Mouse (Mus musculus): ENCODE measurements around the gene Rplp2.

- TF ChIP-seq POLR2A (IDR thresholded peaks at IDR 0.05; ENCODE audit: insufficient read depth, low read depth, low read length) (no peak), CTCF (IDR thresholded peaks at IDR 0.05) (no peak), EP300 (IDR thresholded peaks at IDR 0.05; ENCODE audit: insufficient read depth, low read depth, low read length) (no peak)
Observed at GRCm38 (mm10) chr7:141485186-141485585, 38.0 kb downstream of the Rplp2 start.
